Mouse (Mus musculus): Measurements from ENCODE around the gene Gng7. TPM values are rescaled to one million over a fixed set of nuclear protein-coding genes. Genes with fewer than 3 reads are reported as not detected.
"Not testable (repeated sequence)": the region's sequence is repeated elsewhere in the genome, so short reads cannot be mapped to it uniquely, and the experiment has no call there.

Gng7 gene
- polyA plus RNA-seq, 1 experiment from 2014 or later = 32.1 TPM

- WGBS = 68% methylated on average over 7 of the region's 7 CpGs
- Histone ChIP-seq H3K36me3 (no peaks in the 10 kb centered on the region), H3K27me3 (peaks cover 20% of the 10 kb centered on the region), H3K9me3 (no peaks in the 10 kb centered on the region), H3K9ac (replicated peaks) (no peak overlapping the region), H3K27ac (replicated peaks) (no peak overlapping the region), H3K4me3 (no peak overlapping the region), H3K4me1 (peaks cover 12% of the 10 kb centered on the region), H3K4me2 (replicated peaks) (no peak overlapping the region)
- ATAC-seq (replicated peaks) = no peak
These were observed 24.3 kb downstream of the Gng7 start for GRCm38 (mm10) chr10:80990406-80990805.

DNA sequence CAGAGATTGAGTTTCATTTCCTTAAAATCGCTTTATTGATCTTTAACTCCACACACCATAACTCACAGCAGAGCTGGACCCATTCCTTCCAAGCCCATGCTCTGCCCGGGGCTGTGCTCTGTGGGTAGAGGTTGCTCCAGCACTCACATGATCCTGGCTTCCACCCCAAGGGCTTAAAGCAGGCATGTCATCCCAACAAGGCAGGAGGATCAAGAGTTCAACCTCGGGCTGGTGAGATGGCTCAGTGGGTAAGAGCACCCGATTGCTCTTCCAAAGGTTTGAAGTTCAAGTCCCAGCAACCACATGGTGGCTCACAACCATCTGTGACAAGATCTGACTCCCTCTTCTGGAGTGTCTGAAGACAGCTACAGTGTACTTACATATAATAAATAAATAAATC is 24.9 kb downstream of the Gng7 start:
- H3K4me2 ChIP-seq (replicated peaks); H3K4me1 ChIP-seq; H3K36me3 ChIP-seq; H3K4me3 ChIP-seq; H3K9me3 ChIP-seq; H3K9ac ChIP-seq (replicated peaks); H3K27ac ChIP-seq (replicated peaks); ATAC-seq (replicated peaks): not testable (repeated sequence)
- 69% methylated on average over 4 of the region's 4 CpGs for WGBS
- H3K27me3 ChIP-seq = peaks cover 26% of the 10 kb centered on the region

DNA sequence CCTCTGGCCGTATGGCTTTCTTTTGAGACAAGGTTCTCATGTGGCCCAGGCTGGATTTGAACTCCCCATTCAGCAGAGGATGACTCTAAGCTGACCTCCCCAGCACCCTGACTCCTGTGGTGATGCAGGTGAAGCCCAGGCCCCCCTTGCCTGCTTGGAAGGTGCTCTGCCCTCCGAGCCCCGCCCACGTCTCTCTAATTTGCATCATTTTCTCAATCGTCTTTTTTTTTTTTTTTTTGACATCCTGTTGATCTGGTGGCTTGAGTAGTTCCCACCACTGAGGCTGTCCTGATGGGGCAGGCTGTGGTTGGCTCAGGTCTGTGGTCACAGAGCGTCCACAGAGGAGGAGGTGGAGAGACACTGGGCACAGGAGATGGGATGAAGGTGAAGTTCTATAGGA is 25.3 kb downstream of the Gng7 start:
- Histone ChIP-seq H3K9me3 (no peaks in the 10 kb centered on the region), H3K4me2 (replicated peaks) (no peak overlapping the region)

GRCm38 (mm10) chr10:80987709-80988441 is 26.9 kb downstream of the Gng7 start:
- Histone ChIP-seq H3K27me3 (peaks cover 34% of the 10 kb centered on the region), H3K36me3 (no peaks in the 10 kb centered on the region), H3K4me3 (no peak overlapping the region), H3K9me3 (no peaks in the 10 kb centered on the region), H3K27ac (replicated peaks) (no peak overlapping the region), H3K9ac (replicated peaks) (no peak overlapping the region), H3K4me2 (replicated peaks) (no peak overlapping the region), H3K4me1 (peaks cover 8% of the 10 kb centered on the region)
- WGBS = 14% methylated on average over 10 of the region's 10 CpGs
- ATAC-seq (replicated peaks) = peak; percentile 83

More for the DNA sequence above, 25.3 kb downstream of the Gng7 start:
- no peak overlapping the region for H3K4me3 ChIP-seq
- no peak for ATAC-seq (replicated peaks)
- H3K36me3 ChIP-seq = no peaks in the 10 kb centered on the region
- peaks cover 29% of the 10 kb centered on the region for H3K27me3 ChIP-seq
- 68% methylated on average over 6 of the region's 6 CpGs for WGBS
- H3K27ac ChIP-seq (replicated peaks) = no peak overlapping the region
- H3K9ac ChIP-seq (replicated peaks) = no peak overlapping the region
- H3K4me1 ChIP-seq = peaks cover 8% of the 10 kb centered on the region

- Histone ChIP-seq H3K9me3 (no peaks in the 10 kb centered on the region), H3K36me3 (no peaks in the 10 kb centered on the region), H3K27ac (replicated peaks) (no peak overlapping the region), H3K27me3 (peaks cover 34% of the 10 kb centered on the region), H3K4me3 (no peak overlapping the region), H3K4me2 (replicated peaks) (no peak overlapping the region), H3K4me1 (peaks cover 8% of the 10 kb centered on the region), H3K9ac (replicated peaks) (no peak overlapping the region)
- ATAC-seq (replicated peaks) = no peak
- 74% methylated on average over 6 of the region's 6 CpGs for WGBS
These were observed 28.0 kb downstream of the Gng7 start for GRCm38 (mm10) chr10:80986754-80987153.

- H3K27ac ChIP-seq (replicated peaks) = no peak overlapping the region
- peaks cover 34% of the 10 kb centered on the region for H3K27me3 ChIP-seq
- H3K9me3 ChIP-seq = no peaks in the 10 kb centered on the region
- no peak overlapping the region for H3K4me3 ChIP-seq
- 32% methylated on average over 13 of the region's 13 CpGs for WGBS
- H3K4me1 ChIP-seq = peaks cover 8% of the 10 kb centered on the region
- ATAC-seq (replicated peaks) = no peak
- H3K36me3 ChIP-seq = no peaks in the 10 kb centered on the region
- peak overlapping the region; percentile 21; the same call in 1 of the 2 replicates for H3K4me2 ChIP-seq (replicated peaks)
- no peak overlapping the region for H3K9ac ChIP-seq (replicated peaks)
These were observed 28.6 kb downstream of the Gng7 start for GRCm38 (mm10) chr10:80985970-80986701.

GRCm38 (mm10) chr10:80985241-80985969 is 29.3 kb downstream of the Gng7 start:
- Histone ChIP-seq H3K27ac (replicated peaks) (no peak overlapping the region), H3K9me3 (no peaks in the 10 kb centered on the region), H3K9ac (replicated peaks) (no peak overlapping the region), H3K27me3 (peaks cover 34% of the 10 kb centered on the region), H3K4me2 (replicated peaks) (peak overlapping the region; percentile 21), H3K36me3 (no peaks in the 10 kb centered on the region), H3K4me3 (0 out of 2 replicates have a peak overlapping the region, but pooled peaks have one; percentile 5), H3K4me1 (peaks cover 8% of the 10 kb centered on the region)
- WGBS = 9% methylated on average over 37 of the region's 37 CpGs
- ATAC-seq (replicated peaks) = no peak

DNA sequence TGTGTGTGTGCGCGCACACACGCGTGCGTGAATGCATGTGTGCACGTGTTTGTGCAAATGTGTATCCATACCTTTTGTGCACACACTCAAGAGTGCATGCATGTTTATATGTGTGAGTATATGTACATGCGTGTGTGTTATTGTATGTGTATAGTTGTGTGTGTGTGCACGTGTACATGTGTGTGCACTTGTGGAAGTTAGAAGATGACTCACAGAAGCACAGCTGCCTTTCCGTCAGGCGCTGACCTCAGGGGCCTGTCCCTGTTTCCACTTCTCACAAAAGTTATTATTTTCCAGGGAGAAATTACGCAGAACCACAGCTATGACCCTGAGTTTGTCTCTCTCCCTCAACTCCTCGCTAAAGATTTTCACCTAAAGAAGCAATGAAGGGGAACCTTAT is 30.5 kb downstream of the Gng7 start:
- no peaks in the 10 kb centered on the region for H3K9me3 ChIP-seq
- no peak overlapping the region for H3K4me2 ChIP-seq (replicated peaks)
- no peak overlapping the region for H3K9ac ChIP-seq (replicated peaks)
- peaks cover 8% of the 10 kb centered on the region for H3K4me1 ChIP-seq
- no peaks in the 10 kb centered on the region for H3K36me3 ChIP-seq
- no peak overlapping the region for H3K27ac ChIP-seq (replicated peaks)
- H3K27me3 ChIP-seq = peaks cover 34% of the 10 kb centered on the region
- WGBS = 91% methylated on average over 12 of the region's 12 CpGs
- H3K4me3 ChIP-seq = no peak overlapping the region
- no peak for ATAC-seq (replicated peaks)

GRCm38 (mm10) chr10:80982381-80982780 is 32.4 kb downstream of the Gng7 start:
- 87% methylated on average over 4 of the region's 4 CpGs for WGBS
- H3K27me3 ChIP-seq = peaks cover 28% of the 10 kb centered on the region

GRCm38 (mm10) chr10:80981564-80982112 is 33.1 kb downstream of the Gng7 start:
- ATAC-seq (replicated peaks) = no peak

More at GRCm38 (mm10) chr10:80982381-80982780, 32.4 kb downstream of the Gng7 start:
- Histone ChIP-seq H3K36me3 (no peaks in the 10 kb centered on the region), H3K9me3 (no peaks in the 10 kb centered on the region), H3K4me3 (no peak overlapping the region), H3K4me2 (replicated peaks) (no peak overlapping the region), H3K9ac (replicated peaks) (no peak overlapping the region), H3K27ac (replicated peaks) (no peak overlapping the region), H3K4me1 (peaks cover 5% of the 10 kb centered on the region)
- no peak for ATAC-seq (replicated peaks)

DNA sequence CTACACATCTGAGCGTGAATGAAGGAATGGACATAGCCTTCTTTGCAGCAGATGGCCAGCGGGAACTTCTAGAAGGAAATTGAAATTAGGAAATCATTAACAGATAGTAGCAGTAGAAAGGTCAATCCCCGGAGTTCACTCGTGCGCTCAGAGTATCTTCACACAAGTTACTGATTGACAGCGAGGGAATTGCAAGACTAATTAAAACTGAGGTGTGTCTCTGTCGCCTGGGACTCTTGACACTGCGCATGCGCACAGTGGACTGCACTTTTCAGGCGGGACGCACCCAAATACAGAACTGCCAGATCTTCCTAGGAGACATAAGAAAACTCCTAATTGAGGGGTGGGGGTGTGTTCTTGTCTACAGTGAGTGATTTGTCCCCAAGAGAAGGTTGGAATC is 39.3 kb downstream of the Gng7 start:
- Histone ChIP-seq H3K4me2 (replicated peaks) (no peak overlapping the region), H3K9ac (replicated peaks) (no peak overlapping the region), H3K4me1 (peaks cover 9% of the 10 kb centered on the region), H3K27ac (replicated peaks) (no peak overlapping the region), H3K36me3 (no peaks in the 10 kb centered on the region), H3K9me3 (no peaks in the 10 kb centered on the region), H3K4me3 (no peak overlapping the region), H3K27me3 (no peaks in the 10 kb centered on the region)
- 93% methylated on average over 11 of the region's 11 CpGs for WGBS
- no peak for ATAC-seq (replicated peaks)

More at GRCm38 (mm10) chr10:80981564-80982112, 33.1 kb downstream of the Gng7 start:
- H3K4me2 ChIP-seq (replicated peaks) = no peak overlapping the region
- H3K27me3 ChIP-seq = peaks cover 24% of the 10 kb centered on the region
- 49% methylated on average over 7 of the region's 7 CpGs for WGBS
- peaks cover 5% of the 10 kb centered on the region for H3K4me1 ChIP-seq
- no peak overlapping the region for H3K9ac ChIP-seq (replicated peaks)
- H3K36me3 ChIP-seq = no peaks in the 10 kb centered on the region
- no peak overlapping the region for H3K27ac ChIP-seq (replicated peaks)
- no peaks in the 10 kb centered on the region for H3K9me3 ChIP-seq
- no peak overlapping the region for H3K4me3 ChIP-seq

DNA sequence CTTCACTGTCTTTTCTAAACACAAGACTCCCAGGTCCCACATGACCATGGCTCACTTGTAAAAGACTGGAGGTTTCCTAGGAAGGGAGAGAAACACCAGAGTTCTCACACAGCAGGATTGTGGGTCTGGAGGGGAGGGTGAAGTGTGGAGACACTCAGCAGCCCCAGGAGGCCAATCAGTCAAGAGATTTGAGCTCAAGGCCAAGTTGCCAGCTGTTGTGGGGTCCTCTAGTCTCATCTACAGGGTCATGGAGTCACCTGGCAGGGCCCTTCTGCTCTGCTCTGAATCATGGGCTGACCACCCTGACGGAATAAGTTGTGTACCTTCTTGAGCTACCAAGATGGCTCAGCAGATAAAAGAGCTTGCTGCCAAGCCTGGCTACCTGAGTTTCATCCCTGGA is 41.0 kb downstream of the Gng7 start:
- no peak overlapping the region for H3K4me3 ChIP-seq
- WGBS = 90% methylated on average over 1 of the region's 1 CpGs
- no peak overlapping the region for H3K27ac ChIP-seq (replicated peaks)
- peaks cover 9% of the 10 kb centered on the region for H3K4me1 ChIP-seq
- H3K9me3 ChIP-seq = no peaks in the 10 kb centered on the region
- H3K9ac ChIP-seq (replicated peaks) = no peak overlapping the region
- ATAC-seq (replicated peaks) = no peak
- no peaks in the 10 kb centered on the region for H3K27me3 ChIP-seq
- H3K4me2 ChIP-seq (replicated peaks) = no peak overlapping the region
- H3K36me3 ChIP-seq = no peaks in the 10 kb centered on the region

All from forebrain, embryonic 15.5 days (tissue).